ENCODE assay signal across 17 mouse cellular contexts in the genomic region with DNA sequence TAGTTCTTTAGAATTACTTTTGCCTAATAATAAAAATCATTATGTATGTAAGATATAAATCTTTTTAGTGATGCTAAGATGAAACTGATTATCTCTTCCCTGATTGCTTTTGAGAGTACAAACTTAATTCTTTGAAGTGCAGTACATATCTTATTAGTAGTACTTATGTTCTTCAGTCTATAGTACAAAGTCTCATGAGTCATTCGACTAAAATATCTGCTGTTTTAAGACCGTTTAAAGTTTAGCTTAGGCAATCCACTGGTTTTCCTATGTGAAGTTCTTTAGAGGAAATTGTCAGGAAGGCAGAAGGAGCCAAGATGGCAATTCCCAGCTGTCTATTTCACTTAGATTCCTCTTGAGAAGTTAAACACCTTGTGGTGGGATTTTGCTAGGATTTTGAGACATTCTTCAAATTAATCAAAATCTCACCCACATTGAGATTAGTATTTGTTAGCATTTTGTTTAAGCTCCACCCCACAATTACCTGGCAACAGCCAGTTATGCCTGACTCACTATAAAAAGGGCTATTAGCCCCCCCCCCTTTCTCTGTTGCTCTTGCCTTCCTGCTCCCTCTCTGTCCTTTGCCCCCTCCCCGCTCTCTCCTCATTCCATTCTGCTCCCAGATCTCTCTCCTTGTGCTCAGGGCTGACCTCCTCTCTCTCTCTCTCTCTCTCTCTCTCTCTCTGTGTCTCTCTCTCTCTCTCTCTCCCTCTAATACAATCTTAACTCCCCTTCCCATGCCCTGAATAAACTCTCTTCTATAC.
"Had no signal": no experiment of that assay in that cellular context is flagged by ENCODE, and none has a peak within 500 bp of the region (broad histone marks: within the 10 kb centered on the region; RNA-seq: fewer than 3 reads in every experiment).

No protein-coding gene starts in this region.

- H3K4me1 ChIP-seq: lung, embryonic 15.5 days; megakaryocyte, embryonic 14.5 days; midbrain, embryonic 13.5 days; midbrain, embryonic 15.5 days; neural tube, embryonic 12.5 days; stomach, embryonic 15.5 days had no signal

- H3K27ac ChIP-seq: lung, embryonic 15.5 days; macrophage; midbrain, embryonic 13.5 days; midbrain, embryonic 15.5 days; neural tube, embryonic 12.5 days; stomach, embryonic 15.5 days; stomach, postnatal 0 days had no signal

- H3K4me3 ChIP-seq: lung, embryonic 15.5 days; megakaryocyte, embryonic 14.5 days; midbrain, embryonic 13.5 days; midbrain, embryonic 15.5 days; neural tube, embryonic 12.5 days; stomach, embryonic 15.5 days had no signal

- H3K27me3 ChIP-seq: lung, embryonic 15.5 days; megakaryocyte, embryonic 14.5 days; midbrain, embryonic 13.5 days; midbrain, embryonic 15.5 days; neural tube, embryonic 12.5 days; stomach, embryonic 15.5 days had no signal

- ATAC-seq: lung, postnatal 0 days; midbrain, embryonic 13.5 days; midbrain, embryonic 15.5 days had no signal

- DNase-seq: lung, adult 2 months; lung, postnatal 14 days; lung, postnatal 36 days; right cerebral cortex, postnatal 14 days; thymus, adult 2 months; thymus, postnatal 25 days; thymus, postnatal 4 days had no signal

- H3K9ac ChIP-seq: lung, embryonic 15.5 days; midbrain, embryonic 13.5 days; midbrain, embryonic 15.5 days; neural tube, embryonic 12.5 days; stomach, embryonic 15.5 days had no signal

- H3K4me2 ChIP-seq: lung, embryonic 15.5 days; midbrain, embryonic 11.5 days; midbrain, embryonic 13.5 days; midbrain, embryonic 15.5 days; neural tube, embryonic 12.5 days; stomach, embryonic 15.5 days had no signal

- H3K36me3 ChIP-seq: lung, embryonic 15.5 days; midbrain, embryonic 13.5 days; midbrain, embryonic 15.5 days; neural tube, embryonic 12.5 days; stomach, embryonic 15.5 days had no signal

- H3K9me3 ChIP-seq: lung, embryonic 15.5 days; megakaryocyte, embryonic 14.5 days; midbrain, embryonic 13.5 days; midbrain, embryonic 15.5 days; neural tube, embryonic 12.5 days; stomach, embryonic 15.5 days had no signal
